Mouse (Mus musculus) ES-Bruce4 (cell line): Measurements from ENCODE around the gene Slc34a2.

Experiments
- CTCF ChIP-seq: IDR thresholded peaks from one replicate; pipeline ENCODE4 v1.8.1; 2011; ENCODE audit warnings: low read depth, low read length
- EP300 ChIP-seq: IDR thresholded peaks from 2 replicates; pipeline ENCODE4 v1.6.1; 2011; ENCODE audit warnings: low read depth, low read length; ENCODE audit not compliant: insufficient read depth
- POLR2A ChIP-seq: IDR thresholded peaks from one replicate; pipeline ENCODE4 v1.8.1; 2011; ENCODE audit warnings: low read length; ENCODE audit not compliant: insufficient read depth

- TF ChIP-seq CTCF (no peak), EP300 (no peak), POLR2A (no peak)
These were observed 68.2 kb downstream of the Slc34a2 start for GRCm38 (mm10) chr5:53106125-53106524.
